Mouse (Mus musculus) forebrain, postnatal 0 days (tissue): Measurements from ENCODE around the gene Rala. TPM values are rescaled to one million over a fixed set of nuclear protein-coding genes. Genes with fewer than 3 reads are reported as not detected.

Experiments
- ATAC-seq: fragments of 200-750 bp; cut with Nextera tagmentation; 2 replicates; pipeline ENCODE4 v1.8.0; 2017; ENCODE audit warnings: mild to moderate bottlenecking, moderate library complexity
- DNase-seq: peaks from one replicate; pipeline ENCODE4 v3.0.0-alpha.2; 2015
- H3K27ac ChIP-seq: fragments of 300-500 bp; sonication (generic); 2 replicates; pipeline ENCODE4 v1.5.1; 2014; ENCODE audit warnings: low read depth, mild to moderate bottlenecking, antibody characterized with exemption, low read length, moderate library complexity, mixed read lengths
- H3K27me3 ChIP-seq: fragments of 300-500 bp; sonication (generic); 2 replicates; pipeline ENCODE4 v1.6.1; 2014; ENCODE audit warnings: mild to moderate bottlenecking, low read length, mixed read lengths; ENCODE audit not compliant: insufficient read depth
- H3K36me3 ChIP-seq: fragments of 300-500 bp; sonication (generic); 2 replicates; pipeline ENCODE4 v1.6.1; 2014; ENCODE audit warnings: mild to moderate bottlenecking, moderate library complexity; ENCODE audit not compliant: insufficient read depth
- H3K4me1 ChIP-seq: fragments of 300-500 bp; sonication (generic); 2 replicates; pipeline ENCODE4 v1.6.1; 2014; ENCODE audit warnings: antibody characterized with exemption; ENCODE audit not compliant: insufficient read depth
- H3K4me2 ChIP-seq: fragments of 300-500 bp; sonication (generic); 2 replicates; pipeline ENCODE4 v1.6.1; 2014; ENCODE audit warnings: low read depth, mild to moderate bottlenecking, moderate library complexity
- H3K4me3 ChIP-seq: fragments of 300-500 bp; sonication (generic); 2 replicates; pipeline ENCODE4 v1.5.1; 2014; ENCODE audit warnings: low read depth, low read length, mixed read lengths
- H3K9ac ChIP-seq: fragments of 300-500 bp; sonication (generic); 2 replicates; pipeline ENCODE4 v1.6.1; 2014; ENCODE audit warnings: mild to moderate bottlenecking
- H3K9me3 ChIP-seq: fragments of 300-500 bp; sonication (generic); 2 replicates; pipeline ENCODE4 v1.6.1; 2016; ENCODE audit warnings: low read length
- CTCF ChIP-seq: sonication (generic); IDR thresholded peaks from 2 replicates; pipeline ENCODE4 v1.5.1; 2016; ENCODE audit warnings: antibody characterized with exemption, control low read depth, low read depth
- WGBS: fragments of 180-500 bp; shearing (Covaris S2); extraction: QIAGEN DNeasy Blood & Tissue Kit; methylation state at CpG from one replicate; pipeline ENCODE4 v1.1.7; 2014; 5-methylcytosine and 5-hydroxymethylcytosine counted together
- polyA plus RNA-seq: library from polyadenylated mRNA; unstranded; fragments of >200 nt; fragmentation: Nextera tagmentation; extraction: Ambion mirVana; gene quantifications from 2 replicates; pipeline ENCODE4 v1.2.1, GENCODE M21; 2015
- total RNA-seq: library from RNA; depleted of rRNA; stranded (reverse); fragments of >200 nt; gene quantifications from 2 replicates; pipeline ENCODE4 v1.2.3, GENCODE M21; 2014

The Rala gene
- total and polyA plus RNA-seq, 2 experiments from 2014 or later: 107 to 254 TPM

- WGBS: 97% methylated on average over 6 of the region's 6 CpGs
- Histone ChIP-seq H3K9ac (no peak overlapping the region), H3K9me3 (no peaks in the 10 kb centered on the region), H3K4me2 (no peak overlapping the region), H3K27me3 (no peaks in the 10 kb centered on the region), H3K4me1 (no peaks in the 10 kb centered on the region), H3K27ac (no peak overlapping the region), H3K4me3 (no peak overlapping the region), H3K36me3 (peaks cover 41% of the 10 kb centered on the region)
- no peak for ATAC-seq
- DNase-seq: no peak
- no peak for TF ChIP-seq CTCF
These were observed 52.5 kb downstream of the Rala start for GRCm38 (mm10) chr13:17891545-17891944.

GRCm38 (mm10) chr13:17884211-17884610, 59.8 kb downstream of the Rala start:
- H3K27ac ChIP-seq: no peak overlapping the region
- WGBS: 69% methylated on average over 8 of the region's 8 CpGs
- H3K36me3 ChIP-seq: peaks cover 27% of the 10 kb centered on the region
- H3K27me3 ChIP-seq: no peaks in the 10 kb centered on the region
- DNase-seq (no peak), ATAC-seq (peak; percentile 47; the same call in 1 of the 2 replicates)
- no peaks in the 10 kb centered on the region for H3K9me3 ChIP-seq
- H3K4me3 ChIP-seq: no peak overlapping the region
- H3K4me1 ChIP-seq: no peaks in the 10 kb centered on the region
- H3K9ac ChIP-seq: no peak overlapping the region
- no peak for TF ChIP-seq CTCF
- no peak overlapping the region for H3K4me2 ChIP-seq

GRCm38 (mm10) chr13:17879061-17879460, 65.0 kb downstream of the Rala start:
- Histone ChIP-seq H3K9me3 (0 out of 2 replicates have a peak, but pooled peaks cover 3% of the 10 kb centered on the region), H3K27ac (no peak overlapping the region), H3K4me2 (no peak overlapping the region), H3K9ac (no peak overlapping the region), H3K36me3 (peaks cover 7% of the 10 kb centered on the region), H3K27me3 (no peaks in the 10 kb centered on the region), H3K4me3 (no peak overlapping the region), H3K4me1 (no peaks in the 10 kb centered on the region)
- no peak for TF ChIP-seq CTCF
- no peak for ATAC-seq
- no peak for DNase-seq

GRCm38 (mm10) chr13:17866741-17867140, 77.3 kb downstream of the Rala start:
- no peak overlapping the region for H3K9ac ChIP-seq
- no peaks in the 10 kb centered on the region for H3K4me1 ChIP-seq
- H3K36me3 ChIP-seq: no peaks in the 10 kb centered on the region
- H3K4me2 ChIP-seq: no peak overlapping the region
- 88% methylated on average over 2 of the region's 2 CpGs for WGBS
- ATAC-seq (peak; percentile 36; the same call in 1 of the 2 replicates), DNase-seq (no peak)
- no peak for TF ChIP-seq CTCF
- no peak overlapping the region for H3K27ac ChIP-seq
- no peaks in the 10 kb centered on the region for H3K27me3 ChIP-seq
- H3K4me3 ChIP-seq: no peak overlapping the region
- no peaks in the 10 kb centered on the region for H3K9me3 ChIP-seq

- Histone ChIP-seq H3K27me3 (no peaks in the 10 kb centered on the region), H3K4me3 (no peak overlapping the region), H3K9me3 (no peaks in the 10 kb centered on the region), H3K4me1 (no peaks in the 10 kb centered on the region), H3K36me3 (no peaks in the 10 kb centered on the region), H3K9ac (no peak overlapping the region), H3K27ac (no peak overlapping the region), H3K4me2 (no peak overlapping the region)
- TF ChIP-seq CTCF: no peak
- 84% methylated on average over 6 of the region's 6 CpGs for WGBS
- no peak for DNase-seq
- no peak for ATAC-seq
These were observed 83.5 kb downstream of the Rala start for GRCm38 (mm10) chr13:17860536-17860935.

- no peaks in the 10 kb centered on the region for H3K9me3 ChIP-seq
- H3K4me2 ChIP-seq: no peak overlapping the region
- no peak overlapping the region for H3K4me3 ChIP-seq
- 76% methylated on average over 13 of the region's 13 CpGs for WGBS
- ATAC-seq (peak; percentile 92), DNase-seq (peak; percentile 50)
- no peak overlapping the region for H3K27ac ChIP-seq
- no peaks in the 10 kb centered on the region for H3K4me1 ChIP-seq
- H3K27me3 ChIP-seq: no peaks in the 10 kb centered on the region
- H3K36me3 ChIP-seq: no peaks in the 10 kb centered on the region
- no peak for TF ChIP-seq CTCF
- no peak overlapping the region for H3K9ac ChIP-seq
These were observed 84.5 kb downstream of the Rala start for GRCm38 (mm10) chr13:17859365-17860033.

GRCm38 (mm10) chr13:17857046-17857445, 87.0 kb downstream of the Rala start:
- Histone ChIP-seq H3K4me2 (no peak overlapping the region), H3K27me3 (no peaks in the 10 kb centered on the region), H3K36me3 (no peaks in the 10 kb centered on the region), H3K4me1 (no peaks in the 10 kb centered on the region), H3K9me3 (no peaks in the 10 kb centered on the region), H3K27ac (no peak overlapping the region), H3K4me3 (no peak overlapping the region), H3K9ac (no peak overlapping the region)
- no peak for TF ChIP-seq CTCF
- DNase-seq (no peak), ATAC-seq (no peak)
- WGBS: 69% methylated on average over 9 of the region's 9 CpGs
